Mouse (Mus musculus): ENCODE measurements around the gene Aldh1a1.

DNA sequence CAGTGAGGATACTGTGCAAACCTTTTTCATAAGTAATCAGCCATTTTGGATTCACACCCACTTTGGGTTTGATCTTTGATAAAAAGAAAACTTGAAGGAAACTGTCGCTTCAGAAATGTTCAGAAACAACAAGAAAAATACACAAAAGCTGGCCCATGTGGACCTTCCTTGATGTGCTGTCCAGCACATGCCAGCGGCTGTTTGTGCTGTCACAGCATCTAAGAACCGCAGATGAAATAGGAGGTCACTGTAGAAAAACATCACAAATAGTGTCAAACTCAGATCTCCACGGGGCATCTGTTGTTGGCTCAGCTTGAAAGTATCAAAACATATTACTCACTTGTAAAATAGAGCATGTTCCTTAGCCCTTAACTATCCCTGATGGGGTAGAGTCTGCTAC is 73.8 kb downstream of the Aldh1a1 start:
- TF ChIP-seq GATA1 (IDR thresholded peaks at IDR 0.05; ENCODE audit: borderline replicate concordance, low read length) (no peak), FLI1 (IDR thresholded peaks at IDR 0.05; ENCODE audit: low read length) (no peak)
